Mouse (Mus musculus): Measurements from ENCODE around the gene Gm44790. TPM values are rescaled to one million over a fixed set of nuclear protein-coding genes. Genes with fewer than 3 reads are reported as not detected.
"Not testable (repeated sequence)": the region's sequence is repeated elsewhere in the genome, so short reads cannot be mapped to it uniquely, and the experiment has no call there.

Gene Gm44790
- 0.68 and 0.81 TPM in 2 replicates for polyA plus RNA-seq (2016; fragmentation: Nextera tagmentation; extraction: Ambion mirVana)

GRCm38 (mm10) chr6:86426358-86426757 is at the start of gene Gm44790:
Gm44790 (plus strand) TSS chr6:86426658.
- no peak within 1 kb of the TSS for H3K27ac ChIP-seq (replicated peaks)
- no peaks in the 10 kb centered on the region for H3K27me3 ChIP-seq
- peaks cover 79% of the 10 kb centered on the region for H3K36me3 ChIP-seq
- H3K4me1 ChIP-seq = no peaks in the 10 kb centered on the region
- H3K4me3 ChIP-seq = no peak within 1 kb of the TSS
- ATAC-seq (ENCODE audit: low FRiP score, low read depth) = no peak
- 98% methylated on average over 1 of the region's 1 CpGs for WGBS
- no peak within 1 kb of the TSS for H3K9ac ChIP-seq (replicated peaks)
- no peaks in the 10 kb centered on the region for H3K9me3 ChIP-seq
- no peak within 1 kb of the TSS for H3K4me2 ChIP-seq (replicated peaks)

- H3K4me3 ChIP-seq = no peak overlapping the region
- no peak overlapping the region for H3K27ac ChIP-seq (replicated peaks)
- no peak overlapping the region for H3K4me2 ChIP-seq (replicated peaks)
- 0 out of 2 replicates have a peak, but pooled peaks cover 3% of the 10 kb centered on the region for H3K4me1 ChIP-seq
- H3K36me3 ChIP-seq = peaks cover 48% of the 10 kb centered on the region
- no peaks in the 10 kb centered on the region for H3K9me3 ChIP-seq
- H3K27me3 ChIP-seq = no peaks in the 10 kb centered on the region
- WGBS = 90% methylated on average over 3 of the region's 3 CpGs
- no peak for ATAC-seq (ENCODE audit: low FRiP score, low read depth)
- no peak overlapping the region for H3K9ac ChIP-seq (replicated peaks)
These were observed 48.1 kb upstream of the Gm44790 start for GRCm38 (mm10) chr6:86378341-86378740.

- not testable (repeated sequence) for H3K4me3 ChIP-seq; H3K9me3 ChIP-seq; H3K27ac ChIP-seq (replicated peaks); H3K4me2 ChIP-seq (replicated peaks); H3K4me1 ChIP-seq; ATAC-seq (ENCODE audit: low FRiP score, low read depth); H3K9ac ChIP-seq (replicated peaks); H3K27me3 ChIP-seq
- 74% methylated on average over 8 of the region's 8 CpGs for WGBS
- peaks cover 47% of the 10 kb centered on the region for H3K36me3 ChIP-seq
These were observed 46.3 kb upstream of the Gm44790 start for GRCm38 (mm10) chr6:86380112-86380511.

- H3K27ac ChIP-seq (replicated peaks) = no peak overlapping the region
- no peak overlapping the region for H3K4me3 ChIP-seq
- H3K9me3 ChIP-seq = no peaks in the 10 kb centered on the region
- peaks cover 47% of the 10 kb centered on the region for H3K36me3 ChIP-seq
- H3K4me2 ChIP-seq (replicated peaks) = no peak overlapping the region
- no peak overlapping the region for H3K9ac ChIP-seq (replicated peaks)
- no peak for ATAC-seq (ENCODE audit: low FRiP score, low read depth)
- no peaks in the 10 kb centered on the region for H3K27me3 ChIP-seq
- no peaks in the 10 kb centered on the region for H3K4me1 ChIP-seq
These were observed 43.9 kb upstream of the Gm44790 start for GRCm38 (mm10) chr6:86382551-86382950.

GRCm38 (mm10) chr6:86383370-86383769 is 43.1 kb upstream of the Gm44790 start:
- no peak overlapping the region for H3K4me2 ChIP-seq (replicated peaks)
- no peaks in the 10 kb centered on the region for H3K27me3 ChIP-seq
- H3K9ac ChIP-seq (replicated peaks) = no peak overlapping the region
- no peaks in the 10 kb centered on the region for H3K9me3 ChIP-seq
- no peaks in the 10 kb centered on the region for H3K4me1 ChIP-seq
- no peak overlapping the region for H3K4me3 ChIP-seq
- WGBS = 54% methylated on average over 16 of the region's 16 CpGs
- H3K36me3 ChIP-seq = peaks cover 47% of the 10 kb centered on the region
- ATAC-seq (ENCODE audit: low FRiP score, low read depth) = no peak
- H3K27ac ChIP-seq (replicated peaks) = no peak overlapping the region

- H3K9me3 ChIP-seq = no peaks in the 10 kb centered on the region
- peaks cover 47% of the 10 kb centered on the region for H3K36me3 ChIP-seq
- WGBS = 81% methylated on average over 4 of the region's 4 CpGs
These were observed 41.8 kb upstream of the Gm44790 start for GRCm38 (mm10) chr6:86384692-86385091.

GRCm38 (mm10) chr6:86385362-86386104 is 40.9 kb upstream of the Gm44790 start:
- 86% methylated on average over 5 of the region's 5 CpGs for WGBS
- H3K27ac ChIP-seq (replicated peaks) = no peak overlapping the region
- no peak overlapping the region for H3K9ac ChIP-seq (replicated peaks)
- peaks cover 50% of the 10 kb centered on the region for H3K36me3 ChIP-seq
- no peaks in the 10 kb centered on the region for H3K27me3 ChIP-seq
- no peak overlapping the region for H3K4me2 ChIP-seq (replicated peaks)
- no peak for ATAC-seq (ENCODE audit: low FRiP score, low read depth)
- H3K4me1 ChIP-seq = no peaks in the 10 kb centered on the region
- H3K4me3 ChIP-seq = no peak overlapping the region
- no peaks in the 10 kb centered on the region for H3K9me3 ChIP-seq

More at GRCm38 (mm10) chr6:86384692-86385091, 41.8 kb upstream of the Gm44790 start:
- no peaks in the 10 kb centered on the region for H3K4me1 ChIP-seq
- ATAC-seq (ENCODE audit: low FRiP score, low read depth) = no peak
- H3K27ac ChIP-seq (replicated peaks) = no peak overlapping the region
- no peaks in the 10 kb centered on the region for H3K27me3 ChIP-seq
- H3K9ac ChIP-seq (replicated peaks) = no peak overlapping the region
- no peak overlapping the region for H3K4me2 ChIP-seq (replicated peaks)
- H3K4me3 ChIP-seq = no peak overlapping the region

GRCm38 (mm10) chr6:86387313-86387712 is 39.1 kb upstream of the Gm44790 start:
- WGBS = 86% methylated on average over 12 of the region's 12 CpGs
- Histone ChIP-seq H3K9me3 (no peaks in the 10 kb centered on the region), H3K27ac (replicated peaks) (no peak overlapping the region), H3K4me3 (no peak overlapping the region), H3K4me2 (replicated peaks) (no peak overlapping the region), H3K36me3 (peaks cover 68% of the 10 kb centered on the region), H3K9ac (replicated peaks) (no peak overlapping the region), H3K27me3 (no peaks in the 10 kb centered on the region), H3K4me1 (no peaks in the 10 kb centered on the region)
- no peak for ATAC-seq (ENCODE audit: low FRiP score, low read depth)

- Histone ChIP-seq H3K4me2 (replicated peaks) (no peak overlapping the region), H3K4me1 (0 out of 2 replicates have a peak, but pooled peaks cover under 1% of the 10 kb centered on the region), H3K27me3 (no peaks in the 10 kb centered on the region), H3K9ac (replicated peaks) (no peak overlapping the region), H3K36me3 (peaks cover 72% of the 10 kb centered on the region), H3K27ac (replicated peaks) (no peak overlapping the region), H3K4me3 (no peak overlapping the region), H3K9me3 (no peaks in the 10 kb centered on the region)
- WGBS = 89% methylated on average over 18 of the region's 18 CpGs
- ATAC-seq (ENCODE audit: low FRiP score, low read depth) = no peak
These were observed 38.0 kb upstream of the Gm44790 start for GRCm38 (mm10) chr6:86388461-86388860.

GRCm38 (mm10) chr6:86391326-86391725 is 35.1 kb upstream of the Gm44790 start:
- Histone ChIP-seq H3K4me3 (no peak overlapping the region), H3K9me3 (no peaks in the 10 kb centered on the region), H3K9ac (replicated peaks) (no peak overlapping the region), H3K4me1 (peaks cover 21% of the 10 kb centered on the region), H3K27me3 (no peaks in the 10 kb centered on the region), H3K36me3 (peaks cover 69% of the 10 kb centered on the region), H3K27ac (replicated peaks) (no peak overlapping the region), H3K4me2 (replicated peaks) (no peak overlapping the region)
- ATAC-seq (ENCODE audit: low FRiP score, low read depth) = no peak
- WGBS = 96% methylated on average over 5 of the region's 5 CpGs

- WGBS = 95% methylated on average over 1 of the region's 1 CpGs
- Histone ChIP-seq H3K9me3 (no peaks in the 10 kb centered on the region), H3K4me1 (peaks cover 26% of the 10 kb centered on the region), H3K4me3 (no peak overlapping the region), H3K36me3 (peaks cover 53% of the 10 kb centered on the region), H3K27ac (replicated peaks) (no peak overlapping the region), H3K9ac (replicated peaks) (no peak overlapping the region), H3K27me3 (no peaks in the 10 kb centered on the region), H3K4me2 (replicated peaks) (no peak overlapping the region)
- ATAC-seq (ENCODE audit: low FRiP score, low read depth) = no peak
These were observed 33.3 kb upstream of the Gm44790 start for GRCm38 (mm10) chr6:86393187-86393586.

- Histone ChIP-seq H3K36me3 (peaks cover 43% of the 10 kb centered on the region), H3K27me3 (no peaks in the 10 kb centered on the region), H3K9me3 (no peaks in the 10 kb centered on the region), H3K9ac (replicated peaks) (no peak overlapping the region; the same call in 1 of the 2 replicates), H3K4me2 (replicated peaks) (no peak overlapping the region), H3K27ac (replicated peaks) (no peak overlapping the region), H3K4me3 (no peak overlapping the region), H3K4me1 (peaks cover 26% of the 10 kb centered on the region)
- ATAC-seq (ENCODE audit: low FRiP score, low read depth) = no peak
- WGBS = 93% methylated on average over 17 of the region's 17 CpGs
These were observed 32.3 kb upstream of the Gm44790 start for GRCm38 (mm10) chr6:86394078-86394720.
